In genomic region chr7:36773086-36773485, GRCm38 (mm10) we compare ENCODE assay signal across 22 mouse cellular contexts.
DNase-seq lines count a peak whose midpoint lies in the region; ATAC-seq and TF ChIP-seq lines count a peak whose summit lies in the region.
"Had no signal": no experiment of that assay in that cellular context is flagged by ENCODE, and none has a peak within 500 bp of the region (broad histone marks: within the 10 kb centered on the region; RNA-seq: fewer than 3 reads in every experiment).

No protein-coding gene starts in this region.

- no peaks in the 10 kb centered on the region for H3K9me3 ChIP-seq in forebrain, embryonic 15.5 days
- peaks cover 19% of the 10 kb centered on the region; the same call in 1 of the 2 replicates for H3K9me3 ChIP-seq in forebrain, embryonic 10.5 days
- no peaks in the 10 kb centered on the region for H3K9me3 ChIP-seq in midbrain, embryonic 14.5 days (ENCODE audit: control insufficient read depth, low read length)
- no peaks in the 10 kb centered on the region for H3K9me3 ChIP-seq in midbrain, embryonic 15.5 days
- no peaks in the 10 kb centered on the region for H3K9me3 ChIP-seq in forebrain, postnatal 0 days (ENCODE audit: low read length)
- H3K9me3 ChIP-seq: heart, embryonic 13.5 days had no signal

- H3K4me1 ChIP-seq in forebrain, embryonic 15.5 days, result peaks cover 19% of the 10 kb centered on the region
- H3K4me1 ChIP-seq in forebrain, embryonic 10.5 days, result peaks cover 28% of the 10 kb centered on the region
- H3K4me1 ChIP-seq in midbrain, embryonic 14.5 days (ENCODE audit: control insufficient read depth, insufficient read depth, low read length), result peaks cover 7% of the 10 kb centered on the region; the same call in 1 of the 2 replicates
- peaks cover 12% of the 10 kb centered on the region for H3K4me1 ChIP-seq in midbrain, embryonic 15.5 days
- peaks cover 9% of the 10 kb centered on the region; the same call in 1 of the 2 replicates for H3K4me1 ChIP-seq in forebrain, postnatal 0 days (ENCODE audit: insufficient read depth)
- H3K4me1 ChIP-seq: heart, embryonic 13.5 days had no signal

- no peak overlapping the region for H3K9ac ChIP-seq in forebrain, embryonic 15.5 days (replicated peaks)
- H3K9ac ChIP-seq in midbrain, embryonic 14.5 days (replicated peaks; ENCODE audit: low read length), result no peak overlapping the region
- H3K9ac ChIP-seq in midbrain, embryonic 15.5 days, result no peak overlapping the region
- no peak overlapping the region for H3K9ac ChIP-seq in forebrain, postnatal 0 days
- H3K9ac ChIP-seq: heart, embryonic 13.5 days; hindbrain, embryonic 14.5 days had no signal

- peaks cover 11% of the 10 kb centered on the region; the same call in 1 of the 2 replicates for H3K36me3 ChIP-seq in forebrain, embryonic 15.5 days
- peaks cover 30% of the 10 kb centered on the region for H3K36me3 ChIP-seq in forebrain, embryonic 10.5 days (replicated peaks)
- peaks cover 20% of the 10 kb centered on the region for H3K36me3 ChIP-seq in midbrain, embryonic 14.5 days (ENCODE audit: control insufficient read depth, insufficient read depth, low read length)
- no peaks in the 10 kb centered on the region; the same call in 1 of the 2 replicates for H3K36me3 ChIP-seq in midbrain, embryonic 15.5 days (replicated peaks)
- H3K36me3 ChIP-seq in forebrain, postnatal 0 days (ENCODE audit: insufficient read depth), result 0 out of 2 replicates have a peak, but pooled peaks cover 5% of the 10 kb centered on the region

- H3K27ac ChIP-seq in forebrain, embryonic 15.5 days (replicated peaks), result no peak overlapping the region
- H3K27ac ChIP-seq in forebrain, embryonic 10.5 days, result no peak overlapping the region
- no peak overlapping the region for H3K27ac ChIP-seq in midbrain, embryonic 14.5 days (replicated peaks; ENCODE audit: low read depth, low read length)
- no peak overlapping the region for H3K27ac ChIP-seq in midbrain, embryonic 15.5 days
- H3K27ac ChIP-seq in forebrain, postnatal 0 days (ENCODE audit: low read depth, low read length), result no peak overlapping the region
- H3K27ac ChIP-seq: heart, embryonic 13.5 days; hindbrain, embryonic 14.5 days; hindbrain, postnatal 0 days had no signal

- no peak for DNase-seq in forebrain, embryonic 10.5 days (ENCODE audit: extremely low spot score, low spot score)
- DNase-seq in midbrain, embryonic 14.5 days, result peak; percentile 43
- DNase-seq in forebrain, postnatal 0 days, result no peak
- no peak for DNase-seq in MN1 (ENCODE audit: low spot score)
- DNase-seq: adrenal gland, adult 8-10 months; adrenal gland, postnatal 25 days; cerebellum, adult 18-20 months; cerebellum, adult 9-10 months; cerebellum, postnatal 14 days; gastrocnemius, postnatal 25 days; heart, adult 18-20 months; heart, postnatal 14 days; heart, postnatal 4 days had no signal

- TF ChIP-seq CTCF in forebrain, postnatal 0 days (IDR thresholded peaks at IDR 0.05; ENCODE audit: low read depth), result no peak

- ATAC-seq in forebrain, embryonic 15.5 days (replicated peaks), result no peak
- ATAC-seq in midbrain, embryonic 14.5 days (ENCODE audit: low FRiP score, low TSS enrichment), result no peak
- ATAC-seq in midbrain, embryonic 15.5 days (replicated peaks), result no peak
- peak; percentile 25; the same call in 1 of the 2 replicates for ATAC-seq in forebrain, postnatal 0 days
- ATAC-seq: activated CD4-positive, CD25-positive, alpha-beta regulatory T cell, adult 4 months; CD4-positive, CD25-positive, alpha-beta regulatory T cell, adult 4 months; hindbrain, postnatal 0 days; inflammation-experienced regulatory T-cells, adult 6 months; intestine, embryonic 16.5 days had no signal

- H3K27me3 ChIP-seq in forebrain, embryonic 15.5 days, result no peaks in the 10 kb centered on the region
- H3K27me3 ChIP-seq in forebrain, embryonic 10.5 days (ENCODE audit: poor library complexity, severe bottlenecking), result no peaks in the 10 kb centered on the region
- H3K27me3 ChIP-seq in midbrain, embryonic 14.5 days (ENCODE audit: control insufficient read depth, insufficient read depth, low read length), result no peaks in the 10 kb centered on the region
- no peaks in the 10 kb centered on the region for H3K27me3 ChIP-seq in midbrain, embryonic 15.5 days (replicated peaks)
- no peaks in the 10 kb centered on the region for H3K27me3 ChIP-seq in forebrain, postnatal 0 days (ENCODE audit: insufficient read depth, low read length)
- H3K27me3 ChIP-seq: heart, embryonic 13.5 days had no signal

- 18% methylated on average over 7 of the region's 7 CpGs for WGBS in forebrain, embryonic 15.5 days
- 76% methylated on average over 7 of the region's 7 CpGs for WGBS in forebrain, embryonic 10.5 days
- WGBS in midbrain, embryonic 14.5 days, result 49% methylated on average over 7 of the region's 7 CpGs
- 40% methylated on average over 7 of the region's 7 CpGs for WGBS in midbrain, embryonic 15.5 days
- 21% methylated on average over 7 of the region's 7 CpGs for WGBS in forebrain, postnatal 0 days

- H3K4me2 ChIP-seq in forebrain, embryonic 15.5 days (replicated peaks), result peak overlapping the region; percentile 2; the same call in 1 of the 2 replicates
- no peak overlapping the region for H3K4me2 ChIP-seq in midbrain, embryonic 14.5 days (ENCODE audit: low read length)
- H3K4me2 ChIP-seq in midbrain, embryonic 15.5 days, result no peak overlapping the region
- H3K4me2 ChIP-seq in forebrain, postnatal 0 days (ENCODE audit: low read depth), result 0 out of 2 replicates have a peak overlapping the region, but pooled peaks have one; percentile 13
- H3K4me2 ChIP-seq: heart, embryonic 13.5 days; hindbrain, embryonic 14.5 days had no signal

- no peak overlapping the region for H3K4me3 ChIP-seq in forebrain, embryonic 15.5 days
- no peak overlapping the region for H3K4me3 ChIP-seq in forebrain, embryonic 10.5 days
- H3K4me3 ChIP-seq in midbrain, embryonic 14.5 days (replicated peaks; ENCODE audit: low read depth, low read length), result no peak overlapping the region
- no peak overlapping the region for H3K4me3 ChIP-seq in midbrain, embryonic 15.5 days
- no peak overlapping the region for H3K4me3 ChIP-seq in forebrain, postnatal 0 days (ENCODE audit: low read depth, low read length)
- H3K4me3 ChIP-seq: heart, embryonic 13.5 days had no signal

Comparison
In these comparisons a context has a peak if more than half of its experiments do, and no peak if none do; other contexts are left out.
1. H3K4me2 ChIP-seq: peak in forebrain, embryonic 15.5 days (single experiment) and forebrain, postnatal 0 days (single experiment); none in midbrain, embryonic 14.5 days (single experiment) and midbrain, embryonic 15.5 days (single experiment).